In the genomic region with DNA sequence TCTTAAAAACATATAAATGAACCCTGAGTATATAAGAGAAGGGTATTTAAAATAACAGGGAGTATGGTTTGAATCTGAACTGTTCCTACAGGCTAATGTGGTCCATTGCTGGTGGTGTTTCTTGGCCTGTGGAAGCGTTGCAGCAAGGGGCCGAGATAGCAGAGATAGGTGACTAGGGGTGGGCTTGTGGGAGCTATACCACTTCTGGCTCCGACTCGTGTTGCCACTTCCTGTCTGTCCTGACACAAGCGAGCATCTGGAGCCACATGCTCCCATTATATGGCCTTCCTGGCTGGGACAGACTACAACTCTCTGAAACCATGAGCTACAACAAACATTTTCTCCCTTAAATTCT, we compare ENCODE assay signal across 22 mouse cellular contexts. TPM values are rescaled to one million over a fixed set of nuclear protein-coding genes. Genes with fewer than 3 reads are reported as not detected.
DNase-seq lines count a peak whose midpoint lies in the region; ATAC-seq lines count a peak whose summit lies in the region.
"Had no signal": no experiment of that assay in that cellular context is flagged by ENCODE, and none has a peak within 500 bp of the region (broad histone marks: within the 10 kb centered on the region; RNA-seq: fewer than 3 reads in every experiment).

No protein-coding gene starts in this region.

- H3K9me3 ChIP-seq in heart, embryonic 11.5 days (replicated peaks; ENCODE audit: control insufficient read depth, low read length) = no peaks in the 10 kb centered on the region
- H3K9me3 ChIP-seq in intestine, embryonic 14.5 days (ENCODE audit: control insufficient read depth, low read length) = no peaks in the 10 kb centered on the region
- no peaks in the 10 kb centered on the region for H3K9me3 ChIP-seq in intestine, embryonic 15.5 days
- H3K9me3 ChIP-seq: forebrain, embryonic 12.5 days; hindbrain, embryonic 13.5 days; limb, embryonic 10.5 days; midbrain, embryonic 13.5 days had no signal

- H3K9ac ChIP-seq in heart, embryonic 11.5 days (ENCODE audit: low read depth, low read length) = no peak overlapping the region
- H3K9ac ChIP-seq in intestine, embryonic 14.5 days (ENCODE audit: low read length) = no peak overlapping the region
- H3K9ac ChIP-seq in intestine, embryonic 15.5 days = no peak overlapping the region
- H3K9ac ChIP-seq: forebrain, embryonic 12.5 days; hindbrain, embryonic 13.5 days; midbrain, embryonic 13.5 days had no signal

- peaks cover 18% of the 10 kb centered on the region for H3K4me1 ChIP-seq in heart, embryonic 11.5 days (ENCODE audit: control insufficient read depth, insufficient read depth, low read length)
- H3K4me1 ChIP-seq in intestine, embryonic 14.5 days (replicated peaks; ENCODE audit: control insufficient read depth, insufficient read depth, low read length) = no peaks in the 10 kb centered on the region
- no peaks in the 10 kb centered on the region for H3K4me1 ChIP-seq in intestine, embryonic 15.5 days (replicated peaks)
- H3K4me1 ChIP-seq: forebrain, embryonic 12.5 days; hindbrain, embryonic 13.5 days; limb, embryonic 10.5 days; midbrain, embryonic 13.5 days had no signal

- DNase-seq in heart, adult 9 months (ENCODE audit: low spot score in 2 of 2) = no peak
- peak; percentile 12 for DNase-seq in intestine, embryonic 14.5 days (ENCODE audit: low spot score)
- no peak for DNase-seq in embryo, embryonic 10 days (ENCODE audit: low spot score)
- DNase-seq: adrenal gland, postnatal 36 days; cerebellum, adult 9-10 months; gastrocnemius, postnatal 36 days; heart, postnatal 36 days; kidney, adult 8-10 months; kidney, postnatal 14 days had no signal

- no peaks in the 10 kb centered on the region for H3K36me3 ChIP-seq in heart, embryonic 11.5 days (ENCODE audit: control insufficient read depth, insufficient read depth, low read length)
- peaks cover 9% of the 10 kb centered on the region for H3K36me3 ChIP-seq in intestine, embryonic 14.5 days (ENCODE audit: control insufficient read depth, insufficient read depth, low read length)
- 0 out of 2 replicates have a peak, but pooled peaks cover 2% of the 10 kb centered on the region for H3K36me3 ChIP-seq in intestine, embryonic 15.5 days
- H3K36me3 ChIP-seq: forebrain, embryonic 12.5 days; hindbrain, embryonic 13.5 days; midbrain, embryonic 13.5 days had no signal

- H3K4me2 ChIP-seq in heart, embryonic 11.5 days = peak overlapping the region; percentile 42
- H3K4me2 ChIP-seq in intestine, embryonic 14.5 days (ENCODE audit: low read length) = no peak overlapping the region
- H3K4me2 ChIP-seq in intestine, embryonic 15.5 days (replicated peaks) = no peak overlapping the region
- H3K4me2 ChIP-seq: forebrain, embryonic 12.5 days; hindbrain, embryonic 13.5 days; midbrain, embryonic 13.5 days had no signal

- no peak overlapping the region for H3K4me3 ChIP-seq in heart, embryonic 11.5 days (ENCODE audit: low read depth, low read length)
- H3K4me3 ChIP-seq in intestine, embryonic 14.5 days (ENCODE audit: low read depth, low read length) = no peak overlapping the region
- no peak overlapping the region for H3K4me3 ChIP-seq in intestine, embryonic 15.5 days (replicated peaks)
- H3K4me3 ChIP-seq: forebrain, embryonic 12.5 days; hindbrain, embryonic 13.5 days; limb, embryonic 10.5 days; midbrain, embryonic 13.5 days had no signal

- 40% methylated on average over 5 of the region's 5 CpGs for WGBS in heart, embryonic 11.5 days (ENCODE audit: insufficient replicate concordance)
- 88% methylated on average over 5 of the region's 5 CpGs for WGBS in intestine, embryonic 14.5 days
- 83% methylated on average over 5 of the region's 5 CpGs for WGBS in intestine, embryonic 15.5 days

- peak overlapping the region; percentile 55; the same call in 1 of the 2 replicates for H3K27ac ChIP-seq in heart, embryonic 11.5 days (ENCODE audit: low read depth, low read length)
- H3K27ac ChIP-seq in intestine, embryonic 14.5 days (ENCODE audit: low read depth) = no peak overlapping the region
- no peak overlapping the region for H3K27ac ChIP-seq in intestine, embryonic 15.5 days
- H3K27ac ChIP-seq: forebrain, embryonic 12.5 days; hindbrain, embryonic 13.5 days; limb, embryonic 10.5 days; macrophage; midbrain, embryonic 13.5 days; stomach, postnatal 0 days had no signal

- no peaks in the 10 kb centered on the region for H3K27me3 ChIP-seq in heart, embryonic 11.5 days (ENCODE audit: control insufficient read depth, insufficient read depth, low read length)
- H3K27me3 ChIP-seq in intestine, embryonic 14.5 days (replicated peaks; ENCODE audit: control insufficient read depth, insufficient read depth, low read length) = no peaks in the 10 kb centered on the region
- H3K27me3 ChIP-seq in intestine, embryonic 15.5 days (replicated peaks) = no peaks in the 10 kb centered on the region
- H3K27me3 ChIP-seq: forebrain, embryonic 12.5 days; hindbrain, embryonic 13.5 days; midbrain, embryonic 13.5 days; Patski had no signal

- no peak for ATAC-seq in heart, embryonic 11.5 days (replicated peaks; ENCODE audit: insufficient number of reproducible peaks, low FRiP score, low TSS enrichment)
- no peak for ATAC-seq in intestine, embryonic 14.5 days (replicated peaks; ENCODE audit: low FRiP score, low TSS enrichment, low read depth)
- ATAC-seq in intestine, embryonic 15.5 days = no peak
- ATAC-seq in common myeloid progenitor, adult 5-6 weeks (replicated peaks; ENCODE audit: low read depth, poor library complexity, severe bottlenecking) = peak; percentile 42
- peak; percentile 58 for ATAC-seq in megakaryocyte-erythroid progenitor cell, adult 5-6 weeks (replicated peaks; ENCODE audit: low FRiP score, low TSS enrichment, poor library complexity, severe bottlenecking)
- ATAC-seq: CD4-positive, CD25-positive, alpha-beta regulatory T cell, adult 4 months; lung, postnatal 0 days; midbrain, embryonic 13.5 days; Patski had no signal

RNA-seq across cellular contexts. Expression of a gene that starts 27.5 kb away (rescaled TPM):
- 41.1 and 43.4 TPM in 2 replicates for polyA plus RNA-seq in heart, embryonic 11.5 days (2014; fragmentation: Nextera tagmentation; extraction: Ambion mirVana)
- polyA plus RNA-seq in intestine, embryonic 14.5 days (2014; fragmentation: Nextera tagmentation; extraction: Ambion mirVana) = 25.2 and 27.1 TPM in 2 replicates
- 23.7 and 27.0 TPM in 2 replicates for polyA plus RNA-seq in intestine, embryonic 15.5 days (2015; fragmentation: Nextera tagmentation; extraction: Ambion mirVana)
- total RNA-seq in common myeloid progenitor, adult 5-6 weeks (2017) = 107 and 115 TPM in 2 replicates
- 55.0 and 74.1 TPM in 2 replicates for total RNA-seq in megakaryocyte-erythroid progenitor cell, adult 5-6 weeks (2014; fragmentation: Nextera tagmentation)
- 61.8 and 97.2 TPM in 2 replicates for total RNA-seq in megakaryocyte-erythroid progenitor cell, adult 5-6 weeks (2017)

RNA-seq across cellular contexts. Expression of a gene that starts 49.9 kb away (rescaled TPM):
- polyA plus RNA-seq in heart, embryonic 11.5 days (2014; fragmentation: Nextera tagmentation; extraction: Ambion mirVana) = 18.7 and 19.0 TPM in 2 replicates
- polyA plus RNA-seq in intestine, embryonic 14.5 days (2014; fragmentation: Nextera tagmentation; extraction: Ambion mirVana) = 21.0 and 21.9 TPM in 2 replicates
- 16.4 and 16.9 TPM in 2 replicates for polyA plus RNA-seq in intestine, embryonic 15.5 days (2015; fragmentation: Nextera tagmentation; extraction: Ambion mirVana)
- total RNA-seq in common myeloid progenitor, adult 5-6 weeks (2017) = 28.1 and 32.6 TPM in 2 replicates
- total RNA-seq in megakaryocyte-erythroid progenitor cell, adult 5-6 weeks (2014; fragmentation: Nextera tagmentation) = 13.5 TPM in 2 replicates
- 9.8 and 15.5 TPM in 2 replicates for total RNA-seq in megakaryocyte-erythroid progenitor cell, adult 5-6 weeks (2017)

RNA-seq across cellular contexts. Expression of a gene that starts 57.6 kb away (rescaled TPM):
- 106 and 111 TPM in 2 replicates for polyA plus RNA-seq in heart, embryonic 11.5 days (2014; fragmentation: Nextera tagmentation; extraction: Ambion mirVana)
- 126 and 128 TPM in 2 replicates for polyA plus RNA-seq in intestine, embryonic 14.5 days (2014; fragmentation: Nextera tagmentation; extraction: Ambion mirVana)
- 91.3 and 94.3 TPM in 2 replicates for polyA plus RNA-seq in intestine, embryonic 15.5 days (2015; fragmentation: Nextera tagmentation; extraction: Ambion mirVana)
- 15.9 and 19.2 TPM in 2 replicates for total RNA-seq in common myeloid progenitor, adult 5-6 weeks (2017)
- 62.2 and 87.6 TPM in 2 replicates for total RNA-seq in megakaryocyte-erythroid progenitor cell, adult 5-6 weeks (2014; fragmentation: Nextera tagmentation)
- total RNA-seq in megakaryocyte-erythroid progenitor cell, adult 5-6 weeks (2017) = 20.3 and 35.5 TPM in 2 replicates

Comparison
In these comparisons a context has a peak if more than half of its experiments do, and no peak if none do; other contexts are left out.
1. ATAC-seq: peak in common myeloid progenitor, adult 5-6 weeks (single experiment) and megakaryocyte-erythroid progenitor cell, adult 5-6 weeks (single experiment); none in heart, embryonic 11.5 days (single experiment), intestine, embryonic 14.5 days (single experiment) and intestine, embryonic 15.5 days (single experiment).